Mouse (Mus musculus): ENCODE results near the gene Frs3.
"Not testable (repeated sequence)": the region's sequence is repeated elsewhere in the genome, so short reads cannot be mapped to it uniquely, and the experiment has no call there.

Gene Frs3

DNA sequence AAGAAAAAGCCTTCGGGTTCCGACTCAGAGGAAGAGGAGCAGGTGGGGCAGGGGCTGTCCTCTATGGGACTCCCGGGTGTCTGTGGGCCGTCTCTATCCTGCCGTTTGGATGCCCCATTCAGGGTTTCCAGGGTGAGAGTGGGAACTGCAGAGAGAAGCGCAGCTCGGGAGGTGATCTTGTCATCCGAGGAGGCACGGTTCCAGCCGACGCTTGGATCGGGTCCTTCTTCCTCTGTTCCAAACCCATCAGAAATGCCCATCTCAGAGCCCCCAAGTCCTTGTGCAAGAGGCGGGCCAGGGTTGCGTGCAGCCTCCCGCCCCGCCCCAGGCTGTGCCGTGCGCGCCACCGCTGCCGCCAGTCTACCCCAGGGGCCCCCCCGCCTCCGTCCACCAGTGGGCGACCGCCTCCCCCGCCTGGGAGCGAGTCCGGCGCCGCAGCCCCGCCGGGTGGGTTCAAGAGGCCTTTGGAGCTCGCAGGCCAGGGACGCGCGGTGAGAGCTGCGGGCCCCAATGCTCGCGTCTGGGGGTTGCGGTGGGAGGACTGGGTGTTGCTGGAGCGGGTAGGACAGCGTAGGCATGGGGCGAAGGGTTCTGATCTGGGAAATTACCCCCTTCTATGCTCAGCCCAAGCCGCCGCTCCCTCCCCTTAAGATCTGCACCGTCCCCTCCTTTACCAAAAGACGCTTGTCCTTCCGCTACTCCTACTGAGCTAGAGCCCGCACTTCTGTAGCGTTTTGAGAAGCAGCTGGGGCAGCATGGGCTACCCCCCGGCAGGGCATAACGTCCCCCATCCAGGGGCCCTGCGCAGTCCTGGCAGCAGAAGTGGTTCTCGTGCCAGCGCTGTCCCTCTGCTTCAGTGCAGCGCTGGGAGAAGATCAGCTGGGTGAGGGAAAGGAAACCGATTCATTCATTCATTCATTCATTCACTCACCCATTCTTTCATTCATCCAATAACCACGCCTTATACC, at the start of gene Frs3:
TSS of gene Frs3 (plus strand) at position 423 of the 968 bp plus-strand sequence.
- peak; percentile 30 to 36 for DNase-seq (ENCODE audit: low read depth in 2 of 2, low spot score in 2 of 2)

GRCm38 (mm10) chr17:47642992-47643391, 45.8 kb upstream of the Frs3 start:
- no peak for DNase-seq (ENCODE audit: low read depth in 2 of 2, low spot score in 2 of 2)

DNA sequence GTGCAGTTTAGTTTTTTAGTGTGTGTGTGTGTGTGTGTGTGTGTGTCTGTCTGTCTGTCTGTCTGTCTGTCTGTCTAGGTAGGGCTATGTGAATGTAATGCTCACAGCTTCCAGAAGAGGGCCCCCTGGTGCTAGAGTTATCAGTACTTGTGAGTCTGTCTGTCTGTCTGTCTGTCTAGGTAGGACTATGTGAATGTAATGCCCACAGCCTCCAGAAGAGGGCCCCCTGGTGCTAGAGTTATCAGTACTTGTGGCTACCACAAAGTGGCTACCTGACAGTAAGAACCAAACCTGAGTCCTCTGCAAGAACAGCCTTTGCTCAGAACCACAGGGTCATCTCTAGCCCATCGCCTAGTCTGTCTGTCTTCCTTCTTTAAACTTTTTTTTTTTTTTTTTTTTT, 42.1 kb upstream of the Frs3 start:
- DNase-seq (ENCODE audit: low read depth in 2 of 2, low spot score in 2 of 2) = peak; percentile 35 to 58

- DNase-seq (ENCODE audit: low read depth in 2 of 2, low spot score in 2 of 2) = no peak
These were observed 39.9 kb upstream of the Frs3 start for GRCm38 (mm10) chr17:47648966-47649365.

GRCm38 (mm10) chr17:47651953-47652352, 36.9 kb upstream of the Frs3 start:
- DNase-seq (ENCODE audit: low read depth in 2 of 2, low spot score in 2 of 2) = no peak

DNA sequence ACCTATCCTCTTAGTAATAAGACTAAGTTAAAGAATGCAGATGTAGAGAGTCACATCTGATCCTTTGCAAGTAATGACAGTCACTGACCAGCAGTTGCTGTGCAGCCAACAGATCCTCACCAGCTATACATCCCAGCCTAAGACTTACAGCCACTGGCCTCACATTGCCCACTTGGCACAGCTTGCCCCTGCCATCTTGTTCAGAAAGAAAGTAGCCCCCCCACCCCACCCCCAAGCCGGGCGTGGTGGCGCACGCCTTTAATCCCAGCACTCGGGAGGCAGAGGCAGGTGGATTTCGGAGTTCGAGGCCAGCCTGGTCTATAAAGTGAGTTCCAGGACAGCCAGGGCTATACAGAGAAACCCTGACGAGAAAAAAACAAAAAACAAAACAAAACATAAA, 34.5 kb upstream of the Frs3 start:
- not testable (repeated sequence) for DNase-seq (ENCODE audit: low read depth in 2 of 2, low spot score in 2 of 2)

DNA sequence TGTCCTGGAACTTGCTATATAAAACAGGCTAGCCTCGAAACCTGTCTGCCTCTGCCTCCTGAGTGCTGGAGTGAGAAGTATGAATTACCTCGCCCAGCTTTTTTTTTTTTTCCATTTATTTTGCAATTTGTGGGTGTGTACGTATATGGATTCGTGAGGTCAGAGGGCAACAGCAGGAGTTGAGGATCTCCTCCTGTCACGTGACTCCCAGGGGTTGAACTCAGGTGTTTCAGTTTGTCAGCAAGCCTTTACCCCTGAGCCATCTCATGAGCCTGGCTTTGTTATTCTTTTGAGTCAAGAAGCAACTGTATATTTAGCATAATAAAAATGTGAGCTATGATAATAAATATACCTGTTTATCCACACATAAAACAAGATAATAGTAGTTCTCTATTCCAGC, 33.1 kb upstream of the Frs3 start:
- no peak for DNase-seq (ENCODE audit: low read depth in 2 of 2, low spot score in 2 of 2)

- DNase-seq (ENCODE audit: low read depth in 2 of 2, low spot score in 2 of 2) = no peak
These were observed 30.9 kb upstream of the Frs3 start for GRCm38 (mm10) chr17:47657901-47658300.

- DNase-seq (ENCODE audit: low read depth in 2 of 2, low spot score in 2 of 2) = no peak
These were observed 30.0 kb upstream of the Frs3 start for GRCm38 (mm10) chr17:47658741-47659243.

GRCm38 (mm10) chr17:47663009-47663713, 25.7 kb upstream of the Frs3 start:
- no peak for DNase-seq (ENCODE audit: low read depth in 2 of 2, low spot score in 2 of 2)

GRCm38 (mm10) chr17:47664474-47664873, 24.4 kb upstream of the Frs3 start:
- no peak for DNase-seq (ENCODE audit: low read depth in 2 of 2, low spot score in 2 of 2)

DNA sequence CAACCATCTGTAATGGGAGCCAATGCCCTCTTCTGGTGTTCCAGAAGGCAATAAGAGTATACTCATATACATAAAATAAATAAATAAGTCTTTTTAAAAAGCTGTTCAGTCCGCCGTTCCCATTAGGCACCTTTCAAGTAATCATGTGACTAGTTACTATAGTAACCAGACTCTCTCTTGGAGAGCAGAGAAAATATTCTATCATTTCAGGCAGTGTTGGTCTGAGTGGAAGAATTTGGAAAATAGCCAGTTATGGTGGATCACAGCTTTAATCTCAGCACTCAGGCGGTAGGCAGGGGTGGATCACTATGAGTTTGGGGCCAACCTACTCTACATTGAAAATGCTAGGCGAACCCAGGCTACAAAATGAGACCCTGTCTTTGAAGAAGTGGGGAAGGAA, 19.7 kb upstream of the Frs3 start:
- no peak for DNase-seq (ENCODE audit: low read depth in 2 of 2, low spot score in 2 of 2)

DNA sequence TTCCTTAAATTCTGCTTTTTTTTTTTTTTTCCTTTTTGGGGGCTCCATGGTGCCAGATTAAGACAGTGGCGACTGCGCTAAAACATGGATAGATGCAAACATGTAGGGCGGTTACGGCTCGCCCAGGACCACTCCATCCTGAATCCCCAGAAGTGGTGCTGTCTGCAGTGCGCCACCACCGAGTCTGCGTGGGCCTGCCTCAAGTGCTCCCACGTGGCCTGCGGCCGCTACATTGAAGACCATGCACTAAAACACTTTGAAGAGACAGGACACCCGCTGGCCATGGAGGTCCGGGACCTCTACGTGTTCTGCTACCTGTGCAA, 16.9 kb upstream of the Frs3 start:
- DNase-seq (ENCODE audit: low read depth in 2 of 2, low spot score in 2 of 2) = no peak

- DNase-seq (ENCODE audit: low read depth in 2 of 2, low spot score in 2 of 2) = no peak
These were observed 16.3 kb upstream of the Frs3 start for GRCm38 (mm10) chr17:47672311-47673111.

GRCm38 (mm10) chr17:47676581-47676980, 12.2 kb upstream of the Frs3 start:
- DNase-seq (ENCODE audit: low read depth in 2 of 2, low spot score in 2 of 2) = peak; percentile 38 to 53

GRCm38 (mm10) chr17:47678238-47678637, 10.6 kb upstream of the Frs3 start:
- DNase-seq (ENCODE audit: low read depth in 2 of 2, low spot score in 2 of 2) = no peak

- no peak for DNase-seq (ENCODE audit: low read depth in 2 of 2, low spot score in 2 of 2)
These were observed 10.1 kb upstream of the Frs3 start for GRCm38 (mm10) chr17:47678702-47679101.

DNA sequence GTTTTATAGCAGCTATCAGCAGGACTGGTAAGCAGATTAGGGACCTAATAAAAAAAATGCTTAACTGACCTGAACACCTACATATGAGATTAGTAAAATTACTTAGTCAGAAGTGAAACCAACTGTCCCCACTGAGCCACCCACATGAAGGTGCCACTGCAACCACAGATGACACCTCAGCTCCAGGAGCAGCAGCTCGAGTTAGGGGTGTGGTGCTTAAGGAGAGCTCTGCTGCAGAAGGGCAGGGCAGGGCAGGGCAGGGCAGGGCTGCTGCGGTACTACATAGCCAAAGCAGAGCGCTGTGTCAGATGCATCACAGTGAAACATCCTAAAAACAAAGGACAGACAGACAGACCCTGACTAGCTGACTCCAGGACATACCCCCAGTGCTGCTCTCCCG, 6.0 kb upstream of the Frs3 start:
- DNase-seq (ENCODE audit: low read depth in 2 of 2, low spot score in 2 of 2) = no peak

- DNase-seq (ENCODE audit: low read depth in 2 of 2, low spot score in 2 of 2) = peak; percentile 86 to 88
These were observed 1.2 kb upstream of the Frs3 start for GRCm38 (mm10) chr17:47687409-47688343.

DNA sequence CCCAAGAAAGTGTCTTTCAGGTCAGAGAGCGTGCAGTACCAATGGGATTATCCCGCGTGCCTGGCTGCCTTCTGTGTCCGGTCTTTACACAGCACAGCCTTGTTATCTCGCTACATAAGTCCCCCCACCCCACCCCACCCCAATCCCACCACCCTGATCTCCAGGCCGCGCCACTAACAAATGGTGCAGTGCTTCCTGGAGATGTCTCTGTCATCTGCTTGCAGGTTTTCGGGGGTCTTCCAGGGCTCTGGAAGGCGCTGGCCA, 554 bp upstream of the Frs3 start, which contains the start of gene Tomm6:
TSS of gene Tomm6 (minus strand) at position 43 of the 264 bp plus-strand sequence.
- no peak for DNase-seq (ENCODE audit: low read depth in 2 of 2, low spot score in 2 of 2)

Measured in CD8-positive naive resting alpha-beta T cell, adult 2 months (primary cell).